Mouse (Mus musculus) heart, embryonic 11.5 days (tissue): ENCODE measurements around the gene Rabggta. TPM values are rescaled to one million over a fixed set of nuclear protein-coding genes. Genes with fewer than 3 reads are reported as not detected.

Source experiments
- ATAC-seq: fragments of 200-750 bp; cut with Nextera tagmentation; replicated peaks from 2 replicates; pipeline ENCODE4 v1.8.0; 2017; ENCODE audit warnings: moderate library complexity; ENCODE audit not compliant: insufficient number of reproducible peaks, low FRiP score, low TSS enrichment
- H3K27ac ChIP-seq: fragments of 300-500 bp; sonication (generic); 2 replicates; pipeline ENCODE4 v1.5.1; 2014; ENCODE audit warnings: mild to moderate bottlenecking, low read depth, low read length
- H3K27me3 ChIP-seq: fragments of 300-500 bp; sonication (generic); 2 replicates; pipeline ENCODE4 v1.6.1; 2014; ENCODE audit warnings: mild to moderate bottlenecking, low read length, mixed read lengths; ENCODE audit not compliant: control insufficient read depth, insufficient read depth
- H3K36me3 ChIP-seq: fragments of 300-500 bp; sonication (generic); 2 replicates; pipeline ENCODE4 v1.6.1; 2014; ENCODE audit warnings: mild to moderate bottlenecking, low read length, moderate library complexity, mixed read lengths; ENCODE audit not compliant: control insufficient read depth, insufficient read depth
- H3K4me1 ChIP-seq: fragments of 300-500 bp; sonication (generic); 2 replicates; pipeline ENCODE4 v1.6.1; 2014; ENCODE audit warnings: low read length; ENCODE audit not compliant: control insufficient read depth, insufficient read depth
- H3K4me2 ChIP-seq: fragments of 300-500 bp; sonication (generic); 2 replicates; pipeline ENCODE4 v1.6.1; 2014; ENCODE audit warnings: mild to moderate bottlenecking, moderate library complexity
- H3K4me3 ChIP-seq: fragments of 300-500 bp; sonication (generic); 2 replicates; pipeline ENCODE4 v1.5.1; 2014; ENCODE audit warnings: low read depth, low read length
- H3K9ac ChIP-seq: fragments of 300-500 bp; sonication (generic); 2 replicates; pipeline ENCODE4 v1.6.1; 2014; ENCODE audit warnings: mild to moderate bottlenecking, low read depth, low read length, moderate library complexity
- H3K9me3 ChIP-seq: fragments of 300-500 bp; sonication (generic); replicated peaks from 2 replicates; pipeline ENCODE4 v1.6.1; 2016; ENCODE audit warnings: low read length; ENCODE audit not compliant: control insufficient read depth
- WGBS: fragments of 180-500 bp; shearing (Covaris S2); extraction: QIAGEN DNeasy Blood & Tissue Kit; methylation state at CpG from one replicate; pipeline ENCODE4 v1.1.7; 2014; ENCODE audit not compliant: insufficient replicate concordance; 5-methylcytosine and 5-hydroxymethylcytosine counted together
- polyA plus RNA-seq: library from polyadenylated mRNA; unstranded; fragments of >200 nt; fragmentation: Nextera tagmentation; extraction: Ambion mirVana; gene quantifications from 2 replicates; pipeline ENCODE4 v1.2.1, GENCODE M21; 2014

The Rabggta gene
- polyA plus RNA-seq, 1 experiment from 2014 or later: 19.1 TPM

- H3K4me3 ChIP-seq: no peak overlapping the region
- no peaks in the 10 kb centered on the region for H3K4me1 ChIP-seq
- no peaks in the 10 kb centered on the region for H3K36me3 ChIP-seq
- no peaks in the 10 kb centered on the region; the same call in 1 of the 2 replicates for H3K27me3 ChIP-seq
- no peak for ATAC-seq
- no peak overlapping the region for H3K27ac ChIP-seq
- no peaks in the 10 kb centered on the region for H3K9me3 ChIP-seq
- no peak overlapping the region for H3K4me2 ChIP-seq
- no peak overlapping the region for H3K9ac ChIP-seq
Measured at GRCm38 (mm10) chr14:55726261-55726660, 4.2 kb upstream of the Rabggta start.

GRCm38 (mm10) chr14:55724411-55724871 lies 2.4 kb upstream of the Rabggta start:
- no peak overlapping the region for H3K4me2 ChIP-seq
- H3K9me3 ChIP-seq: no peaks in the 10 kb centered on the region
- H3K4me3 ChIP-seq: no peak overlapping the region
- WGBS: 45% methylated on average over 8 of the region's 8 CpGs
- H3K4me1 ChIP-seq: no peaks in the 10 kb centered on the region
- ATAC-seq: no peak
- H3K27me3 ChIP-seq: no peaks in the 10 kb centered on the region
- 0 out of 2 replicates have a peak, but pooled peaks cover 4% of the 10 kb centered on the region for H3K36me3 ChIP-seq
- H3K27ac ChIP-seq: no peak overlapping the region
- no peak overlapping the region for H3K9ac ChIP-seq

DNA sequence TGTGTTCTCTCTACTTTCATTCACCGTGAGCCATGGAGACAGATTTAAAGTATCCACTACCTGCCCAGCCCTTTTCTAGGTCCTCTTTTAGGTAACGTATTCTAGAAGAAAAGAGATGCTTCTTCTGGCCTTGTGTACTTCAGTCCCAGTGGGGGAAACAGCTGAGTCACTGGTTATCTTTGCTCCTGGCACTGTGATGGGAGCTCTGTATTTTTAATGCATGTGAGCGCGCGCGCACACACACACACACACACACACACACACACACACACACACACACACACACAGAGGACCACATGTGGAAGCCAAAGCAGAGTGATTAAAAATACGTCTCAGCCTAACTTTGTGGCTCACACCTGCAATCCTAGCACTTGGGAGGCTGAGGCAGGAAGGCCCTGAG lies 1.4 kb upstream of the Rabggta start:
- no peak overlapping the region for H3K9ac ChIP-seq
- H3K27ac ChIP-seq: no peak overlapping the region
- H3K9me3 ChIP-seq: no peaks in the 10 kb centered on the region
- no peak for ATAC-seq
- H3K4me3 ChIP-seq: no peak overlapping the region
- no peak overlapping the region for H3K4me2 ChIP-seq
- H3K27me3 ChIP-seq: no peaks in the 10 kb centered on the region
- no peaks in the 10 kb centered on the region for H3K4me1 ChIP-seq
- H3K36me3 ChIP-seq: 0 out of 2 replicates have a peak, but pooled peaks cover 4% of the 10 kb centered on the region
- WGBS: 91% methylated on average over 7 of the region's 7 CpGs

GRCm38 (mm10) chr14:55722438-55722945 lies 429 bp upstream of the Rabggta start:
- H3K36me3 ChIP-seq: peaks cover 7% of the 10 kb centered on the region; the same call in 1 of the 2 replicates
- ATAC-seq: no peak
- H3K4me2 ChIP-seq: peak overlapping the region; percentile 65
- H3K4me1 ChIP-seq: no peaks in the 10 kb centered on the region
- peak overlapping the region; percentile 77 for H3K4me3 ChIP-seq
- H3K9me3 ChIP-seq: no peaks in the 10 kb centered on the region
- no peaks in the 10 kb centered on the region for H3K27me3 ChIP-seq
- no peak overlapping the region for H3K27ac ChIP-seq
- peak overlapping the region; percentile 81 for H3K9ac ChIP-seq
- WGBS: 45% methylated on average over 8 of the region's 8 CpGs

DNA sequence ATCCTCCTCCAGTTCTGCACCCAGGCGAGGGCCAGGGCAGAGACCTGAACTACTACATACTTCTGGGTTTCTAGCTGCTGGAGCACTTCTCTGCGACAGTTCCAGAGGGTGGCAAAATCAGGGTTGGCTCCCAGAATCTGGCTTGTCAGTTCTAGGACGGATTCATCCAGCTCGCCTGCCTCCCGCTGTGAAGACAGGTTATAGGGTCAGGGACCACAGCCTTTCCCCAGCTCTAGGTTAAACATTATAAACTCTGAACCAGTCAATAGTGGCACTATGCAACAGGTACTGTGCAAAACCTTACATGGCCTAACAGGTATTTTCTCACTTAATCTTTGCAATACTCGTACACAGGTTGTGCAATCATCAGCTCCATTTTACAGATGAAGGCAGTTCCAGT lies 987 bp downstream of the Rabggta start:
- H3K4me3 ChIP-seq: no peak overlapping the region
- no peaks in the 10 kb centered on the region for H3K27me3 ChIP-seq
- no peak for ATAC-seq
- peak overlapping the region; percentile 65 for H3K4me2 ChIP-seq
- WGBS: 77% methylated on average over 6 of the region's 6 CpGs
- H3K27ac ChIP-seq: no peak overlapping the region
- H3K9me3 ChIP-seq: no peaks in the 10 kb centered on the region
- peaks cover 12% of the 10 kb centered on the region for H3K36me3 ChIP-seq
- no peaks in the 10 kb centered on the region for H3K4me1 ChIP-seq
- peak overlapping the region; percentile 81 for H3K9ac ChIP-seq

DNA sequence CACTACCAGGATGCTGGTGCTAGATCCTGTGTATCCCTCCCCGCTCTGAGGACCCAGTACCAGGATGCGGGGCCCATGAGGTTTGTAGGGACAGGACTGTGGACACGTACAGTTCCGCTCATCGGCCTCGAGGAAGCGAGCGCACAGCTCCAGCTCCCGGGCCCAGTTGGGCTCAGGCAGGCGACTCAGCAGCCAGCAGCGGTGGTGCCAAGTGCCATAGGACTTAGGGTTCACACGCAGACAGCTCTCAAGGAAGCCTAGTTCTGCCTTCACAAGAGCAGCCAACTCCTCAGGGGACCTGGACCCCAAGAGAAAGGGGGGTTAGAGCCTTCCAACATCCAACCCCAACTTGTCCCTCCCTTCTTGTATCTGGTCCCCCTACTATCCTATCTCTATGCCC lies 1.4 kb downstream of the Rabggta start:
- Histone ChIP-seq H3K9ac (no peak overlapping the region), H3K27me3 (no peaks in the 10 kb centered on the region), H3K9me3 (no peaks in the 10 kb centered on the region), H3K4me3 (no peak overlapping the region), H3K27ac (no peak overlapping the region), H3K36me3 (peaks cover 12% of the 10 kb centered on the region), H3K4me1 (no peaks in the 10 kb centered on the region), H3K4me2 (no peak overlapping the region; the same call in 1 of the 2 replicates)
- WGBS: 90% methylated on average over 12 of the region's 12 CpGs
- no peak for ATAC-seq

DNA sequence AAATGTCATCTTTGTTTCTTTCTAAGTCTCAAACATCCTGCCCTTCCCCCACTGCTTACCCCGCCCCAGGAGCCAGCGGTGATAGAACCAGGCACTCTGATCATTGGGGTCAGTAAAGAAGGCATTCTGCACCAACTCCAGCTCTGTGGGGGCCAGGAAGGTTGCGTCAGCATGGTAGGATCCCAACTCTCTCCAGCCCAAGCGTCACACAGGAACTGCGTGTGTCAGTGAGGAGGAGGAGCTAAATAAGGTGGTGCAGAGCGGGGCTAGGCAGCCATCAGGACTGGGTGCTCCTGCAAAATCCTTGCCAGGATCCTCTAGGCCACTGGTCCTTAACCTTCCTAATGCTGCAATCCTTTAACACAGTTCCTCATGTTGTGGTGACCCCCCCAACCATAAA lies 2.3 kb downstream of the Rabggta start:
- Histone ChIP-seq H3K27me3 (no peaks in the 10 kb centered on the region), H3K4me3 (no peak overlapping the region), H3K36me3 (peaks cover 12% of the 10 kb centered on the region), H3K9me3 (no peaks in the 10 kb centered on the region), H3K4me2 (no peak overlapping the region), H3K4me1 (no peaks in the 10 kb centered on the region), H3K27ac (no peak overlapping the region), H3K9ac (no peak overlapping the region)
- no peak for ATAC-seq
- WGBS: 82% methylated on average over 6 of the region's 6 CpGs

GRCm38 (mm10) chr14:55716884-55717283 lies 5.2 kb downstream of the Rabggta start:
- WGBS: 75% methylated on average over 8 of the region's 8 CpGs
- no peak overlapping the region for H3K4me3 ChIP-seq
- peaks cover 12% of the 10 kb centered on the region for H3K36me3 ChIP-seq
- no peaks in the 10 kb centered on the region for H3K9me3 ChIP-seq
- ATAC-seq: no peak
- H3K27me3 ChIP-seq: peaks cover 19% of the 10 kb centered on the region
- H3K27ac ChIP-seq: no peak overlapping the region
- no peak overlapping the region for H3K4me2 ChIP-seq
- peaks cover 8% of the 10 kb centered on the region; the same call in 1 of the 2 replicates for H3K4me1 ChIP-seq
- H3K9ac ChIP-seq: no peak overlapping the region

DNA sequence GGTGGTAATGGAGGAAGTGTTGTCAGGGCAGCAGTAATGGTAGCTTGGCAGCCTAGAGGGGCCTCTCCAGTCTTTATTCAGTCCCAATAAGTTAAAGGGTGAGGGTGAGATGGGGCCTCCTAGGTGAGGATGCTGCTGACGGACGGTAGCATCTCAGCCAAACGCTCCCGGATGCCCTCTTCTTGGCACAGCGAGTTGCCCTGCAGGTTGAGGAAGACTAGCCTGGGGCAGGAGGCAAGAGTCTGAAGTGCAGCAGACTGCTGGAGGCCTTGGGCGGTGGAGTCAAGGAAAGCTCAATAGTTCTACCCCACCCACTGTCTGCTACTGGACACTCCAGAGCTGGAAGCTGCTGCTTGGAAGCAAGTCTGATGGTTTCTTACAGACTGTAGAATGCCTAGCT lies 5.8 kb downstream of the Rabggta start:
- Histone ChIP-seq H3K27me3 (peaks cover 25% of the 10 kb centered on the region), H3K27ac (no peak overlapping the region), H3K4me3 (no peak overlapping the region), H3K4me1 (peaks cover 8% of the 10 kb centered on the region; the same call in 1 of the 2 replicates), H3K4me2 (no peak overlapping the region), H3K9me3 (no peaks in the 10 kb centered on the region), H3K36me3 (peaks cover 12% of the 10 kb centered on the region), H3K9ac (no peak overlapping the region)
- no peak for ATAC-seq
- 82% methylated on average over 6 of the region's 6 CpGs for WGBS
